Mouse (Mus musculus): ENCODE measurements around the gene March6. TPM values are rescaled to one million over a fixed set of nuclear protein-coding genes. Genes with fewer than 3 reads are reported as not detected.
A peak's percentile ranks its signal among the peaks of the same experiment; 100 is the strongest.

March6 gene
- polyA plus RNA-seq, 1 experiment from 2014 or later: 68.3 TPM

DNA sequence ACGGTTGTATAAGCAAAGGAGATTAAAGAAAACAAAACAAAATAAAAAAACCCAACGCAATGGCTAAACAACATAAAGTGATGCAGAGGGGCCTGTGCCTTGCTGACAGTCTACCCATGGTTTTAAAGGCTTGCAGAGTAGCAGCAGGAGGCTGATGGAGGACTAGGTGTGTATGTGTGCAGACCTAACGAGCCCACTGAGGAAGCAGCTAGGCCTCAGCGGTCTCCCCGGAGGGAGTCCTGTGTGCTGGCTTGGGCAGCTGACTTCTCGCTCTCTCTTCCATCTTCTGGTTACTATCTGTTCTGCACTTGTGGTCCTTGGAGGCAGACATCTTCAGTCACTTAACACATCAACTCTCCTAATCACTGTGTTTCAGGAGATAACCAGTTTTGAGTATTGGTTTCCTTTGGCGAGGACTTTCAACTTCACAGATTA lies 76.0 kb downstream of the March6 start:
- Histone ChIP-seq H3K27me3 (replicated peaks; ENCODE audit: control insufficient read depth, insufficient read depth, low read length) (no peaks in the 10 kb centered on the region), H3K27ac (ENCODE audit: low read depth, low read length) (no peak overlapping the region), H3K9me3 (replicated peaks; ENCODE audit: control insufficient read depth, low read length) (no peaks in the 10 kb centered on the region), H3K4me3 (ENCODE audit: low read depth, low read length) (no peak overlapping the region), H3K36me3 (ENCODE audit: control insufficient read depth, insufficient read depth, low read length) (peaks cover 37% of the 10 kb centered on the region), H3K4me1 (ENCODE audit: control insufficient read depth, insufficient read depth, low read length) (peaks cover 2% of the 10 kb centered on the region; the same call in 1 of the 2 replicates), H3K4me2 (ENCODE audit: low read length) (no peak overlapping the region), H3K9ac (ENCODE audit: low read length) (no peak overlapping the region)
- 70% methylated on average over 7 of the region's 7 CpGs for WGBS
- ATAC-seq: no peak
- DNase-seq (ENCODE audit: low spot score): no peak

DNA sequence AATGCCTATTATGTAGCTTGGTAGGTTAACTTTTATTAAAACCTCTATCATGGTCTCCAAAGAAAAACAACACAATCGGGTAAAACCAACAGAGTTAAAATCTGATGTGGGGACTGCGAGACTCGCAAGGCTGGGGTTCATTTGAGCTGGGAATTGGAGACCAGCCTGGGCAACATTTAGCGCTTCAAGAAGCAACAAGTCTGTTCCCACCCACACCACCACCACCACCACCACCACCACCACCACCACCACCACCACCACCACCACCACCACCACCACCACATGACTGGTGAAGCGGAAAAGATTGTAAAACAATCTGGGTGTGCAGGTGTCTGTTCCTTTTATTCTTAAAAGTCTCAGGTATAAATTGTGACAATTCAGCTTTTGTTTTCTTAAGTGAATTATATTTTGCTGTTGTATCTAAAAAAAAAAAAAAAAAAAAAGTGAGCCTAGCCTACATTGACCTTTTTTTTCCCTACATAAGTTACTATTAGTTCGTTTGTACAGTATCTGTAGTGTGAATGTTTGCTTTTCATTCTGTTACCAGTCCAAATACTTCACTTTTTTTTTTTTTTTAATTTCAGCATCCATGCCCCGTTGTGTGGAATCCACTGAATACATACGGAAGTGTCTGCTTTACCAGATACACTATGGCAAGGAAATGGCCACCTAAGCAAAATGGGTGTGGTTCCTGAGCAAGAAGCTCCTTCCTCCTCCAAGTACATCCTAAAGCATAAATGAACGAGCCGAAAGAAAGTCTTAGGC lies 76.6 kb downstream of the March6 start:
- no peak for ATAC-seq
- H3K4me2 ChIP-seq (ENCODE audit: low read length): peak overlapping the region; percentile 83
- peaks cover 2% of the 10 kb centered on the region; the same call in 1 of the 2 replicates for H3K4me1 ChIP-seq (ENCODE audit: control insufficient read depth, insufficient read depth, low read length)
- H3K4me3 ChIP-seq (ENCODE audit: low read depth, low read length): peak overlapping the region; percentile 56
- peaks cover 31% of the 10 kb centered on the region for H3K36me3 ChIP-seq (ENCODE audit: control insufficient read depth, insufficient read depth, low read length)
- H3K9ac ChIP-seq (ENCODE audit: low read length): peak overlapping the region; percentile 71; the same call in 1 of the 2 replicates
- 49% methylated on average over 10 of the region's 10 CpGs for WGBS
- no peaks in the 10 kb centered on the region for H3K9me3 ChIP-seq (replicated peaks; ENCODE audit: control insufficient read depth, low read length)
- no peak overlapping the region for H3K27ac ChIP-seq (ENCODE audit: low read depth, low read length)
- H3K27me3 ChIP-seq (replicated peaks; ENCODE audit: control insufficient read depth, insufficient read depth, low read length): no peaks in the 10 kb centered on the region
- DNase-seq (ENCODE audit: low spot score): no peak

DNA sequence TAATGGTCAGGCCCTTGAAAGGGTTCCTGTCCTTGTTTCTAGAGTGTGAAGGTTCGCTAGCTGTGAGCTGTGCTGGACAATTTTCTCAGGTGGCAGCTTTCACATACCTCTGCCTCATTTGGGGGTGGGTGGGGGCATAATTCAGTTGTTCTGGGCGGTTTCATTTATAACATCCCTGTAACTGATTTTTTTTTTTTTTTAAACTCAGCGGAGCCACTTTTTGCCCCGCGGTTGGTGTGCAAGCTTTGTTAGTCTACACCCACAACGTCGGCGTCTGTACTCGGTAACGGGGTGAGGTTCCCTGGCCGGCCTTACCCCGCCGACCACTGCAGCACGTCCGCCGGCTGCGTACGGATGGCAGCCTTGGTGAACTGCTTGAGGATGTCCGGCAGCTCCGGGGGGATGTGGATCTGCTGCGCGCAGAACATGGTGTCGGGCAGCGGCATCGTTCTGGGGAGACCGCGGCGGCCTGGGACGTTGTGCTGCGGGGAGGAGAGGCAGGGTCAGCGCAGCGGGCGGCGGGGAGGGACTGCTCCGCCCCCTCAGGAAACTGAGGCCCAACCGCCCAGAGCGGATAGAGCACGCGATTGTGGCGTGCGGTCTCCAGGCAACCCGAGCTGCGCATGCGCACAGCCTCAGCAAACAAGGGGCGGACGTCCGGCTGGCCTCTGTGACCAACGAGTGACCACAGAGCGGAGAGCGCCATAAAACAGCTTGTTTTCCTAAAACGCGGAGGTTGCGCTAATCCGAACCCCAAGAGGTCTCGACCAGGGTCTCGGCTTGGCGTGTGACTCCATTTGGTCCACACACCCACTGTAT lies 77.5 kb downstream of the March6 start, which contains the start of gene Ropn1l:
Gene Ropn1l, minus strand, starts transcription at position 640 of the 819 bp plus-strand sequence.
- peak; percentile 94 for ATAC-seq
- 1% methylated on average over 57 of the region's 57 CpGs for WGBS

DNA sequence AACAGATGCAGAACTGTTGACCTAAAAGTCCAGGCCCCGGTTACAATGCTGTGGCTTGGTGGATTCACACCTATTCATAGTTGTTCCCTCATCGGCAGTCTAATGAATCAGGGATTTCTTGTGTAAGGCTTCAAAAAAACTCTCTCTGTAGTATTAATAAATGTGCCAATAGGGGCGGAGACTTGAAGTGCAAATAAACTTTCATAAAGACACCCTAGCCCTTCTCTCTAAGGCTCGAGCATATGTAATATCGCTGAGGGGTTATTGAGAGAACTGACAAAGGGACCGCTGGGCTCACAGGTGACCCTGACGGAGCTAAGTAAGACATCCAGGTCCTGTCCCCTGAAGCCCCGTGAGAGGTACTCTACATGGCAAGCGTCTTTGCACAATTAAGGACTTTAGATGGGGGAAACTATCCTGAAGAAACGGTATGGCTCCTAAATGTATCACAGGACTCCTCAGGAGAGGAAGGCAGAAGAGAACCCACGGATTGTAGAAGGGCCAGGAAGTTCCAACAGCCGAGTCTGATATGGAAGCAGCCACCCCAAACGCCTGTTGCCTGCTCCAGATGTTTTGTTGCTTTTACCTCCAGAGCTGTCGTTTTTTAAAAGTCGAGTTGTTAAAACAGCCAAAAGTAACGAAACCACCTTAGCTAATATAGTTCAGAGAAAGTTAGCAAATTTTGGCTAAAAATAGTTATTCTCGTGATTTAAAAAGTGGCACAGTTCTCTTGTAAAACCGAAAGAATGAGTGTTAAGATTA lies 78.3 kb downstream of the March6 start:
- Histone ChIP-seq H3K9ac (ENCODE audit: low read length) (peak overlapping the region; percentile 71), H3K9me3 (replicated peaks; ENCODE audit: control insufficient read depth, low read length) (no peaks in the 10 kb centered on the region), H3K4me2 (ENCODE audit: low read length) (peak overlapping the region; percentile 83), H3K27ac (ENCODE audit: low read depth, low read length) (no peak overlapping the region), H3K4me1 (ENCODE audit: control insufficient read depth, insufficient read depth, low read length) (peaks cover 2% of the 10 kb centered on the region; the same call in 1 of the 2 replicates), H3K4me3 (ENCODE audit: low read depth, low read length) (peak overlapping the region; percentile 56), H3K27me3 (replicated peaks; ENCODE audit: control insufficient read depth, insufficient read depth, low read length) (no peaks in the 10 kb centered on the region), H3K36me3 (ENCODE audit: control insufficient read depth, insufficient read depth, low read length) (peaks cover 14% of the 10 kb centered on the region; the same call in 1 of the 2 replicates)
- ATAC-seq: no peak
- no peak for DNase-seq (ENCODE audit: low spot score)
- WGBS: 53% methylated on average over 18 of the region's 18 CpGs

More for the DNA sequence above, 77.5 kb downstream of the March6 start, which contains the start of gene Ropn1l:
- H3K4me2 ChIP-seq (ENCODE audit: low read length): peak within 1 kb of the TSS; percentile 83
- H3K27ac ChIP-seq (ENCODE audit: low read depth, low read length): peak within 1 kb of the TSS; percentile 58
- peak within 1 kb of the TSS; percentile 56 for H3K4me3 ChIP-seq (ENCODE audit: low read depth, low read length)
- peak within 1 kb of the TSS; percentile 71 for H3K9ac ChIP-seq (ENCODE audit: low read length)
- peak; percentile 93 for DNase-seq (ENCODE audit: low spot score)
- peaks cover 21% of the 10 kb centered on the region; the same call in 1 of the 2 replicates for H3K36me3 ChIP-seq (ENCODE audit: control insufficient read depth, insufficient read depth, low read length)
- H3K4me1 ChIP-seq (ENCODE audit: control insufficient read depth, insufficient read depth, low read length): peaks cover 2% of the 10 kb centered on the region; the same call in 1 of the 2 replicates
- no peaks in the 10 kb centered on the region for H3K9me3 ChIP-seq (replicated peaks; ENCODE audit: control insufficient read depth, low read length)
- H3K27me3 ChIP-seq (replicated peaks; ENCODE audit: control insufficient read depth, insufficient read depth, low read length): no peaks in the 10 kb centered on the region

DNA sequence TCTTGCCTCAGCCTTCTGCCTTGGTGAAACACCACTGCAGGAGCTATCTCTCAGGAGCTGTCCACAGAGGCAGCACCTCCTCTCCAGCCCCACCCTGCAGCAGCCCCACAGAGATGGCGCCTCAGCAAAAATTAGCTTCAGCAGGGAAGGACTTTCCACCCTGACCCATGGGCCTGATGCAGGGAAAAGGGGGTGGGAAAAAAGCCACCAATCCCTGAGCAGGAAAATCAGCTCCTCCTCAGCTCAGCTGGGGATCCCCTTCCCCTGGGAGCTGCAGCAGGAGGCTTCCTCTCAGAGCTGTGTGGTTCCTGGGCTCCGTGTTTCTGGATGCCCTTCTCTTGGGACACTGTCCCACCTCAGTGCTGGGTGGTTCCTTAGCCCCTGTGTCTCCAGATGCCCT lies 81.1 kb downstream of the March6 start:
- DNase-seq (ENCODE audit: low spot score): no peak
- 28% methylated on average over 2 of the region's 2 CpGs for WGBS
- ATAC-seq: no peak
- Histone ChIP-seq H3K4me2 (ENCODE audit: low read length) (no peak overlapping the region), H3K9me3 (replicated peaks; ENCODE audit: control insufficient read depth, low read length) (no peaks in the 10 kb centered on the region), H3K4me3 (ENCODE audit: low read depth, low read length) (no peak overlapping the region), H3K36me3 (ENCODE audit: control insufficient read depth, insufficient read depth, low read length) (no peaks in the 10 kb centered on the region), H3K27ac (ENCODE audit: low read depth, low read length) (no peak overlapping the region), H3K27me3 (replicated peaks; ENCODE audit: control insufficient read depth, insufficient read depth, low read length) (no peaks in the 10 kb centered on the region), H3K9ac (ENCODE audit: low read length) (no peak overlapping the region), H3K4me1 (ENCODE audit: control insufficient read depth, insufficient read depth, low read length) (peaks cover 2% of the 10 kb centered on the region; the same call in 1 of the 2 replicates)

DNA sequence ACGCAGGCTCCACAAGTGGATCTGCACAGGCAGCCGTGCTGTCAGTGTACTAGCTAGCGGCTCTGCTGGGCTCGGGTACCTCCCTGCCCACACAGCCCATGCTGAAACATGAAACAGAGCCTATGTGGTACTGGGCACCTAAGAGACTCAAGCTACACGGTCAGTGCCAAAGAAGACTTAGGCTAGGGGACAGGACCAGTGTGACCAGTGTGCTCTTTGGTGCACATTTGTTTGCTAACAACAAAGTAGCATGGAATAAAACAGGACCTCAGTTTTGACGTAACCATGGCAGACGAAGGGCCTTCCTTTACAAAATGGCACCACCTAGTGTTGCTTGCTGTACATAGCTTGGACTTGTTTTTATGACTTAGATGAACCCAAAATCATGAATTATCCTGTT lies 83.7 kb downstream of the March6 start:
- Histone ChIP-seq H3K4me3 (ENCODE audit: low read depth, low read length) (no peak overlapping the region), H3K9ac (ENCODE audit: low read length) (no peak overlapping the region), H3K9me3 (replicated peaks; ENCODE audit: control insufficient read depth, low read length) (no peaks in the 10 kb centered on the region), H3K27me3 (replicated peaks; ENCODE audit: control insufficient read depth, insufficient read depth, low read length) (no peaks in the 10 kb centered on the region), H3K36me3 (ENCODE audit: control insufficient read depth, insufficient read depth, low read length) (no peaks in the 10 kb centered on the region), H3K4me1 (ENCODE audit: control insufficient read depth, insufficient read depth, low read length) (no peaks in the 10 kb centered on the region), H3K4me2 (ENCODE audit: low read length) (no peak overlapping the region), H3K27ac (ENCODE audit: low read depth, low read length) (no peak overlapping the region)
- DNase-seq (ENCODE audit: low spot score) (peak; percentile 87), ATAC-seq (peak; percentile 69)
- 53% methylated on average over 7 of the region's 7 CpGs for WGBS

DNA sequence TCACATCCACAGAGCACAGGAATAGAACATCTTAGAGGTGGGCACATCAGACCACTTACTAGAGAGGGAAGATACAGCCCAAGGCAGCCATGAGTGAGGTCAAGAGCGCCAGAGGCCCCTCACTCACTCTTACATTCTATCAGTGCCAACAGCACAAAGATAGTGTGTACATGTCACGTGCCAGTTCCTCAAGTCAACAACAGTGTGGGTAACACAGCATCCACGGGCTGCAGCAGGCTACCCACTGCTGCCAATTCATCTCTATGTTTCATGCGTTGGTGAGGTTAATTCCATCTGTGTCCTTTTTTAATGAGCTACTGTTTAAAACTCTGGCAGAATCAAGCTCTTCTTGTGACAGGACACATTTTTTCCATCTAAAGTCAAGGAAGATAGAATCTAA lies 88.2 kb downstream of the March6 start:
- ATAC-seq (no peak), DNase-seq (ENCODE audit: low spot score) (no peak)
- Histone ChIP-seq H3K4me1 (ENCODE audit: control insufficient read depth, insufficient read depth, low read length) (no peaks in the 10 kb centered on the region), H3K27me3 (replicated peaks; ENCODE audit: control insufficient read depth, insufficient read depth, low read length) (no peaks in the 10 kb centered on the region), H3K36me3 (ENCODE audit: control insufficient read depth, insufficient read depth, low read length) (no peaks in the 10 kb centered on the region), H3K9ac (ENCODE audit: low read length) (no peak overlapping the region), H3K27ac (ENCODE audit: low read depth, low read length) (no peak overlapping the region), H3K4me2 (ENCODE audit: low read length) (no peak overlapping the region), H3K4me3 (ENCODE audit: low read depth, low read length) (no peak overlapping the region), H3K9me3 (replicated peaks; ENCODE audit: control insufficient read depth, low read length) (no peaks in the 10 kb centered on the region)
- WGBS: 89% methylated on average over 4 of the region's 4 CpGs

DNA sequence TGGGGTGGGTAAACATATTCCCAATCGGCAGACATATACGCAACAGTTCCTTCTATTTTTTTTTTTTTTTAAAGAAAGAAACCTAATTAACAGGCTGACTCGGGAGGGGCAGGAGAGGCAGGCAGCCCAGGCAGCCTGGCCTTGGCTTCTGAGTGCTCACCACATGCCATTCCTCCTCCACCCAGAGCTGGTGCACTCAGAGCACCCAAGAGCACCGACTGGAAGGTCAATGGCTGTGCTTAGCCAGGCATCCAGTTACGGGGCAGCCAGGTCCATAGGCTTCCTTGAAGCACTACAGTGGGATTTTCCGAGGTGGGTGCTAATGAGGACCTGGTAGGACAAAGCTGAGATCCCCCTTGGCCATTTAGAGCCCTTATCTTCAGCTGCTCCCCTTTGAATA lies 88.9 kb downstream of the March6 start:
- Histone ChIP-seq H3K9ac (ENCODE audit: low read length) (no peak overlapping the region), H3K27me3 (replicated peaks; ENCODE audit: control insufficient read depth, insufficient read depth, low read length) (no peaks in the 10 kb centered on the region), H3K36me3 (ENCODE audit: control insufficient read depth, insufficient read depth, low read length) (no peaks in the 10 kb centered on the region), H3K4me2 (ENCODE audit: low read length) (no peak overlapping the region), H3K27ac (ENCODE audit: low read depth, low read length) (no peak overlapping the region), H3K4me1 (ENCODE audit: control insufficient read depth, insufficient read depth, low read length) (no peaks in the 10 kb centered on the region), H3K4me3 (ENCODE audit: low read depth, low read length) (no peak overlapping the region), H3K9me3 (replicated peaks; ENCODE audit: control insufficient read depth, low read length) (no peaks in the 10 kb centered on the region)
- no peak for ATAC-seq
- 82% methylated on average over 6 of the region's 6 CpGs for WGBS
- no peak for DNase-seq (ENCODE audit: low spot score)

Data from forebrain, embryonic 14.5 days (tissue).